Mouse (Mus musculus): ENCODE measurements around the gene Dgat2. TPM values are rescaled to one million over a fixed set of nuclear protein-coding genes. Genes with fewer than 3 reads are reported as not detected.

The Dgat2 gene
- total RNA-seq, 1 experiment from 2014 or later = 0.46 TPM

DNA sequence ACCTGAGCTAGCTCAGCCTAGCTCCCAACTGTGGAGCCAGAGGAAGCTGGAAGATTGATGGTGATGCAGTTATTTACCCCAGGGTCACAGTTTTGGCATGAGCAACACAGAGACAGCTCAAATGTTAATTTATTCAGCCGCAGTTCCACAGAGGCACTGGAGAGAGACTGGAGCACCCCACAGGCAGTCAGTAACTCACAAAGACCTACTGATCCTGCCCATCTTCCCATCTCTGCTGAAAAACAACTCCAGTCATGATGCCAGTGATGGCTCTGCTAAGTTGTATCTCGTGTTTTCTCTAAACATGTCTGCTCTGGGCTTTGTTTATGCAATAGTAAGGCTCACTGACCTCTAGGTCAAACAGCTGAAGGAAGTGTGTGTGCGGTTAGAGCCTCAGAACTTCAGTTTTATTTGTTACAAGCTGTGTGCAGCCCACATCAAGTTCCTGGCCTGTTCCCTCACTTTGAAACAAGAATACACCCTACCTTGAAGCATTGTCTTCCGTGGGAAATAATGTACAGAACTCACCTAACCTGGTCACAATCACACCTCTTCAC lies 75.7 kb downstream of the Dgat2 start:
- no peak for ATAC-seq (replicated peaks; ENCODE audit: low read depth, poor library complexity, severe bottlenecking)

Other genes starting within 250 kb of the Dgat2 start
- 31.4 and 37.1 TPM in 2 replicates for gene Uvrag, start 41.6 kb downstream of the Dgat2 start, total RNA-seq (2017)
- 0.46 TPM in 1 of 2 replicates, not detected in the other for gene Mogat2, start 55.9 kb upstream of the Dgat2 start, total RNA-seq (2017)
- gene Map6, start 84.7 kb upstream of the Dgat2 start, total RNA-seq (2017) = not detected in 2 replicates
- gene Serpinh1, start 170.5 kb upstream of the Dgat2 start, total RNA-seq (2017) = 0.14 TPM in 1 of 2 replicates, not detected in the other
- not detected in 2 replicates for gene Gdpd5, start 198.7 kb upstream of the Dgat2 start, total RNA-seq (2017)